Mouse (Mus musculus) C2C12 (cell line): ENCODE measurements around the gene Tmem203.

ENCODE experiments used
- CEBPB ChIP-seq: IDR thresholded peaks from one replicate; pipeline ENCODE4 v1.6.1; 2011; ENCODE audit warnings: low read depth, mild to moderate bottlenecking, control low read depth, moderate library complexity
- CTCF ChIP-seq: IDR thresholded peaks from one replicate; pipeline ENCODE4 v1.5.1; 2011; ENCODE audit not compliant: control insufficient read depth, insufficient read depth, insufficient read length
- MAX ChIP-seq: IDR thresholded peaks from one replicate; pipeline ENCODE4 v1.6.1; 2011; ENCODE audit warnings: mild to moderate bottlenecking, control low read depth
- MYOD1 ChIP-seq: IDR thresholded peaks from one replicate; pipeline ENCODE4 v1.6.1; 2011; ENCODE audit warnings: low read depth; ENCODE audit not compliant: control insufficient read depth, insufficient read length
- MYOG ChIP-seq: IDR thresholded peaks from one replicate; pipeline ENCODE4 v1.6.1; 2011; ENCODE audit not compliant: control insufficient read depth, insufficient read length; ENCODE audit errors: extremely low read depth
- USF1 ChIP-seq: IDR thresholded peaks from one replicate; pipeline ENCODE4 v1.6.1; 2011; ENCODE audit warnings: low read depth, mild to moderate bottlenecking, control low read depth, moderate library complexity

GRCm38 (mm10) chr2:25262291-25262767 lies 7.1 kb downstream of the Tmem203 start, which contains the start of gene Tprn:
- TF ChIP-seq CTCF (no peak), USF1 (no peak), CEBPB (no peak), MYOD1 (no peak), MAX (peak; percentile 49), MYOG (no peak)
